Mouse (Mus musculus): Measurements from ENCODE around the gene Fam170b. TPM values are rescaled to one million over a fixed set of nuclear protein-coding genes. Genes with fewer than 3 reads are reported as not detected.
A peak's percentile ranks its signal among the peaks of the same experiment; 100 is the strongest.

Fam170b gene
- polyA plus RNA-seq, 1 experiment from 2014 or later: not detected

DNA sequence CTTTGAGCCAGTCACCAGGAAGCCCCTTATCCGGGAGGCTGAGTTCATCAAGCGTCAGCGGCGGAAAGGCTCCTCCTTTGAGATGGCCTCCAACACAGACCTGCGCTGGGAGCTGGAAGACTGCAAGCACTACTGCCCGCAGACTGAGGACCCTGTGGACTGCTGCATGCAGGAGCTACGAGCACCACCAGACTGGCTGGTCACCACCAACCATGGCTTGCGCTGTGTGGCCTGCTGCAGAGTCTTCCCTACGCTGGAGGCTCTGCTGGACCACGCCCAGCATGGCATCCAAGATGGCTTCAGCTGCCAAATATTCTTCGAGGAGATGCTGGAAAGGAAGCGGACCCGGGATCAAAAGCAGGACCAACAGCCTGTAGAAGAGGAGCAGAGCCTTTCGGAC lies 1.8 kb downstream of the Fam170b start:
- no peak overlapping the region for H3K9ac ChIP-seq
- H3K27ac ChIP-seq: no peak overlapping the region
- ATAC-seq (ENCODE audit: insufficient number of reproducible peaks, insufficient read depth, low FRiP score, low TSS enrichment): no peak
- no peaks in the 10 kb centered on the region for H3K36me3 ChIP-seq
- 89% methylated on average over 14 of the region's 14 CpGs for WGBS
- H3K9me3 ChIP-seq: no peaks in the 10 kb centered on the region
- no peak overlapping the region for H3K4me3 ChIP-seq
- no peaks in the 10 kb centered on the region for H3K27me3 ChIP-seq
- H3K4me2 ChIP-seq (replicated peaks): no peak overlapping the region
- no peaks in the 10 kb centered on the region for H3K4me1 ChIP-seq

DNA sequence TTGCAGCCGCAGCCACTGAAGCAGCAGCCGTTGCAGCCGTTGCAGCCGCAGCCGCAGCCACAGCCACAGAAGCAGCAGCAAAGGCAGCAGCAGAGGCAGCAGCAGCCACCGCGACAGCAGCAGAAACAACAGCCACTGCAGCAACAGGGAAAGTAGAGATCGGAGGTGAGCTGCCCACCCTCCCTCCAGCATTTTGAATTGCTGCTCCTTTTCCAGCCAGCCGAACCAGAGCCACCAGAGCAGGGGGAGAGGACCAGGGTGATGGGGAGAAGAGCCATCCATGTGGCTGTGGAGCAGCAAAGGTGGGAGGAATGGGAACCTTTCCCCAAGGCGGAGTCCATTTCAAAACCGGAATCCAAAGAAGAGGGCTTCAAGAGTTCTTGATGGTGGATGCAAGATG lies 2.4 kb downstream of the Fam170b start:
- no peak overlapping the region for H3K4me3 ChIP-seq
- no peak overlapping the region for H3K4me2 ChIP-seq (replicated peaks)
- H3K36me3 ChIP-seq: no peaks in the 10 kb centered on the region
- no peaks in the 10 kb centered on the region for H3K4me1 ChIP-seq
- no peaks in the 10 kb centered on the region for H3K27me3 ChIP-seq
- ATAC-seq (ENCODE audit: insufficient number of reproducible peaks, insufficient read depth, low FRiP score, low TSS enrichment): no peak
- 88% methylated on average over 11 of the region's 11 CpGs for WGBS
- H3K27ac ChIP-seq: no peak overlapping the region
- no peak overlapping the region for H3K9ac ChIP-seq
- H3K9me3 ChIP-seq: no peaks in the 10 kb centered on the region

DNA sequence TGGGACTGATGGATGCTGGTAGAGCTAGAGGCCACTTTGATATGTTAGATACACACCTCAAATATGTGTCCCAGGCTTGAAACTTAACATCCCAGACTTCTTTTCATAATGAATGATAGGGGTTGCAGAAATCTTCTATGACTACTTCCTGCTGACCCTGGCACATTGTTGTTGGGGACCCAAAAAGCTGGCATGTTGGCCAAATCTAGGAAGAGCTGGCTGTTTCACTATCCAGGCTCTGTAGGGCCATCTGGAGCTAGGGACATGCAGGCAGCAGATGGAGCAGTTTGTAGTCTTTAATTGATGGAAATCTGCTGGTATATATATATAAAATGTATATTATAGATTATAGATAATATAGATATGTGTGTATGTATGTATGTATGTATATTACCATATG lies 8.3 kb downstream of the Fam170b start:
- H3K4me1 ChIP-seq: no peaks in the 10 kb centered on the region
- H3K4me2 ChIP-seq (replicated peaks): no peak overlapping the region
- no peak for ATAC-seq (ENCODE audit: insufficient number of reproducible peaks, insufficient read depth, low FRiP score, low TSS enrichment)
- H3K4me3 ChIP-seq: no peak overlapping the region
- H3K27me3 ChIP-seq: no peaks in the 10 kb centered on the region
- no peaks in the 10 kb centered on the region for H3K36me3 ChIP-seq
- no peaks in the 10 kb centered on the region for H3K9me3 ChIP-seq
- H3K9ac ChIP-seq: no peak overlapping the region
- H3K27ac ChIP-seq: no peak overlapping the region

DNA sequence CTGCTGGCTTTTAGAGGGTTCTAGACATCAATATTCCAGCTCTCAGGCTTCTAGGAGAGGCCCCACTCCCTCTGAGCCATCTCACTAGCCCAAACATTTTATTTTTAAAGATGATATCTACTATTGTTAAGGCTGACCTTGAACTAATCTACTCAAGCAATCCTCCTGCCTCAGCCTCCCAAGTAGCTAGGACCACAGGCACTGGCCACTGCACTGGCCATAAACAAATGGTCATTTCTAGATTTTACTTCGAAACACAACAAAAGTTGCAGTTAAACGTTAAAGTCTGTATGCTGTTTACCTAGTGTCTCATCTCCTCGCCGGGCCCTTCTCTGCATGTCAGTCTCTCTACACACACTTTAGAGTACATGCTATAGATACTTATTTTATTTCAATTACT lies 20.3 kb downstream of the Fam170b start:
- H3K4me1 ChIP-seq: peaks cover 6% of the 10 kb centered on the region; the same call in 1 of the 2 replicates
- WGBS: 91% methylated on average over 4 of the region's 4 CpGs
- ATAC-seq (ENCODE audit: insufficient number of reproducible peaks, insufficient read depth, low FRiP score, low TSS enrichment): no peak

DNA sequence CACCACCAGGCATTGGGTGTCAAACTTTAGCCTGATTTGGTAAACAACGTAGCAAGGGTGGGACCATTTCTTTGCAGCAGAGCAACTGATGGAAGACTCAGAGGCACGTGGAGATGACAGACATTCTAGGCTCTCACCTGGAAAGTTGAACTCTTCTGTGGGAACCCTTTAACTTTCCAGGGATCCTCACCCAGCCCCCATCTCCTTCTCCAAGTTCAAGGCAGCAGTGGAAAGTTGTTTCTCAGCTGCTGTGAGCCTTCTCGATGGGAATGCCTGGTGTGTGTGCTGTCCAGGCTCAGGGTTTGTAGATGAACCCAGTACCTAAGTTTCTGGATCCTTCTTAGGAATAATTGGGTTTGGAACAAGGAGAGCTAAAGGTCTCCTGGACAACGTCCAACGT lies 22.5 kb downstream of the Fam170b start:
- no peaks in the 10 kb centered on the region for H3K36me3 ChIP-seq
- no peaks in the 10 kb centered on the region for H3K9me3 ChIP-seq
- H3K4me3 ChIP-seq: peak overlapping the region; percentile 59
- peak overlapping the region; percentile 68; the same call in 1 of the 2 replicates for H3K9ac ChIP-seq
- H3K27me3 ChIP-seq: no peaks in the 10 kb centered on the region
- WGBS: 38% methylated on average over 5 of the region's 5 CpGs
- H3K4me2 ChIP-seq (replicated peaks): peak overlapping the region; percentile 72
- no peak for ATAC-seq (ENCODE audit: insufficient number of reproducible peaks, insufficient read depth, low FRiP score, low TSS enrichment)
- H3K4me1 ChIP-seq: peaks cover 21% of the 10 kb centered on the region
- no peak overlapping the region for H3K27ac ChIP-seq

More for the DNA sequence above, 20.3 kb downstream of the Fam170b start:
- Histone ChIP-seq H3K4me2 (replicated peaks) (no peak overlapping the region), H3K9me3 (no peaks in the 10 kb centered on the region), H3K27me3 (no peaks in the 10 kb centered on the region), H3K4me3 (no peak overlapping the region), H3K27ac (no peak overlapping the region), H3K36me3 (no peaks in the 10 kb centered on the region), H3K9ac (no peak overlapping the region)

DNA sequence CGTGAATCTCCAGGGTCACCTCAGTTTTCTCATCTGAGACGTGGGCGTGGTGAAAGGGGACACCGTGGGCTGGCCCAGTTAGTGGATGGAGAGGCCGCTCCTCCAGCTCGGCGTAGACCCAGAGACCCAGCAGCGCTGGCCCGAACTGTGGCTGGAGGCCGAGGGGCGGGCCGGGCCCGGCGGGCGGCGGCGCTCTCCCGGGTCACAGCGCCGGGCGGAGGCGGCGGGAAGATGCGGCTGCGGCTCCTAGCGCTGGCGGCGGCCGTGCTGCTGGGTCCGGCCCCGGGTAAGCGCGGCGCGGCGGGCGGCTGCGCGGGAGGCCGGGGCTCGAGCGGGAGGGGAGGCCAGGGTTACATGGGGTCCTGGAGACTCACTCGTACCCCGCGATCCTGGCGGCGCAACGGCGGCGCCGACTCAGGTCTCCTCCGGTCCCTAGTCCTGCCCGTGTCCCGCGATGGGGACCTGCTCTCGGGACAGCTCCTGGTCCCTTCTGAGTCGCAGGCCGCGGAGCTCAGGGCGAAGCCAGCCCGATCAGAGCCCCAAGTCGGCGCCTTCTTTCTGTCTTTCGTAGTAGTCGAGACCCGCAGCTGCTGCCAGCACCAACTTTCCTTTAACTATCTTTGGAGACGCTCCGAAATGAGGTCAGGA lies 23.0 kb downstream of the Fam170b start, which contains the start of gene Vstm4:
Gene Vstm4 (plus strand): TSS at position 76 of the 648 bp plus-strand sequence.
- Histone ChIP-seq H3K27me3 (no peaks in the 10 kb centered on the region), H3K4me2 (replicated peaks) (peak within 1 kb of the TSS; percentile 72), H3K4me1 (peaks cover 27% of the 10 kb centered on the region), H3K9ac (peak within 1 kb of the TSS; percentile 68), H3K9me3 (no peaks in the 10 kb centered on the region), H3K4me3 (peak within 1 kb of the TSS; percentile 59), H3K36me3 (no peaks in the 10 kb centered on the region), H3K27ac (0 out of 2 replicates have a peak within 1 kb of the TSS, but pooled peaks have one; percentile 46)
- peak; percentile 77 for ATAC-seq (ENCODE audit: insufficient number of reproducible peaks, insufficient read depth, low FRiP score, low TSS enrichment)
- WGBS: under 1% methylated on average over 68 of the region's 68 CpGs

DNA sequence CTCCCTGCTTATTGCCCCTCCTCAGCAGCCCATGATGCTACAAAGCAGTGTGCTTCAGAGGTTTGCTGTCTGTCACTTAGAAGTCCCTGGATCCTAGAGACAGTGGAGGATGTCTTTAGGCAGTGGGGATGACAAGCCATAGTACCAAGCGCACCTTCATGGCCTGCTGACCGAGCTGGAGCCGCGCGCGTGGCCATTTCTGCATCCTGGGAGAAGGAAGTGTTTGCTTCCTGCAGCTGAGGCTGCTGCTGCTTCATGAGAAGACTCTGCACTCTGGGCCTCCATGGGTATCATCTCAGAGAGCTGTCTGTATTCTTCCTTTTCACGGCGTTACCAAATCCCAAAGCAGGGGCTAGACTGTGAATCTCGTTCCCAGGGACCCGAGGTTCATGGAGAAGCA lies 24.6 kb downstream of the Fam170b start:
- H3K27ac ChIP-seq: no peak overlapping the region
- no peak overlapping the region for H3K4me3 ChIP-seq
- H3K9me3 ChIP-seq: no peaks in the 10 kb centered on the region
- ATAC-seq (ENCODE audit: insufficient number of reproducible peaks, insufficient read depth, low FRiP score, low TSS enrichment): no peak
- H3K27me3 ChIP-seq: no peaks in the 10 kb centered on the region
- no peak overlapping the region for H3K4me2 ChIP-seq (replicated peaks)
- no peak overlapping the region for H3K9ac ChIP-seq
- WGBS: 91% methylated on average over 10 of the region's 10 CpGs
- H3K36me3 ChIP-seq: no peaks in the 10 kb centered on the region
- peaks cover 28% of the 10 kb centered on the region for H3K4me1 ChIP-seq

DNA sequence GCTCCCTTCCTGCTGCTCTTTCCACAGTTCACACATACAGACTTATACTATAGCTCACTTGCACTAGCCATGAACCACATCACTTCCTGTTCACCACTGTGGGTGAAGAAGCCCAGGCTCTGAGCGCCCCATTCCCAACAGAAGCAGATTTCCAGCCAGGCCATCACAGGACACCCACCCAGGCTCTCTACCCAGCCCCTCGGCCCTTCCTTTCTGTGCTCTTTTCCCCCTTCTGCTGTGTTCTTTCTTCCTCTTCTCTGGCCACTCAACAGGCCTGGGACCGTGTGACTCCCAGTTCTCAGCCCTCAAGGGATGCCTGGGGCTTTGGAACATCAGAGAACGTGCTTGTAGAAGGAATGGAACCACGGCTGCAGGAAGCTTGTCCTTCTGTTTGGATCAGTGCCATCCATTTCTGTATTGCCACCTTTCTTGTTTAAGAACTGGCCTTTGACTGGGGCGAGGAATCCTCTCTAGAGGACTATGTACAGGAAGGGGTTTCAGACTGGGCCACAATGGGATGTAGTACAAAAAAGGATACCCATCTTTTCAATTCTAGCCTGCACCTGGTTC lies 25.3 kb downstream of the Fam170b start:
- H3K4me3 ChIP-seq: no peak overlapping the region
- ATAC-seq (ENCODE audit: insufficient number of reproducible peaks, insufficient read depth, low FRiP score, low TSS enrichment): no peak
- WGBS: 80% methylated on average over 6 of the region's 6 CpGs
- H3K9ac ChIP-seq: no peak overlapping the region
- H3K4me2 ChIP-seq (replicated peaks): no peak overlapping the region
- H3K4me1 ChIP-seq: peaks cover 28% of the 10 kb centered on the region
- no peaks in the 10 kb centered on the region for H3K36me3 ChIP-seq
- H3K27ac ChIP-seq: no peak overlapping the region
- H3K27me3 ChIP-seq: no peaks in the 10 kb centered on the region
- no peaks in the 10 kb centered on the region for H3K9me3 ChIP-seq

DNA sequence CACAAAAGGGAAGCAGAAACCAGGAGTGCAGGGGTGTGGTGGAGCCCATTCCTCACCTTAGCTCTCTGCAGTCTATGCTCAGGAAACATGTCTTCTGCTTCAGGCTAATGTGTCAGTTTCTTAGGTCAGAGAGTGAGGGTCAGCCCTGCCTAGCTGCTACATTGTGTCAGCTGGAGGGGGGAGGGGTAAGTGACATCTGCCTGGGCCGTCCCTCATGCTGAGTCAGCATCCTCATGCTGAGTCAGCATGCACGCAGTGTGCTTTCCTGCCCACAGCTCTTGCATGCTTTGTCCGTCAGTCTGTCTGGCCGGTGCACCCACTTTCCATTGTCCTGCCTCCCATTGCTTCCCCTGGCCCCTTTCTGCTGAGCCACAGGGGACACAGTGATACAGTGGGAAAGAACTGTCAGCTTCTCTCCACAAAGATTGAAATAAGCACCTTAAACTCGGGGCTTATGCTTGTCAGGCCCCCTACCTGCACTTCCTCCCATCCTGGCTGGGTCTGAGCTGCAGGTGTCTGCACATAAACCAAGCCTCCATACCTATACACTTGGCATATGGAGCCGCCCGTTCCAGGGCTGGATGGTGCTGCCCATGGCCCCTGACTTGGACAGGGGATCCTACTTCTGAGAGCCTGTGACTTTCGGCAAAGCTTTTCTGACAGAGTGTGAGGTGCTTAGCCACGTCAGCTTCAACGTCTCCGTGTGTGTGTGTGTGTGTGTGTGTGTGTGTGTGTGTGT lies 26.2 kb downstream of the Fam170b start:
- peaks cover 28% of the 10 kb centered on the region for H3K4me1 ChIP-seq
- H3K36me3 ChIP-seq: no peaks in the 10 kb centered on the region
- H3K27ac ChIP-seq: no peak overlapping the region
- WGBS: 61% methylated on average over 11 of the region's 11 CpGs
- no peaks in the 10 kb centered on the region for H3K27me3 ChIP-seq
- no peak overlapping the region for H3K4me2 ChIP-seq (replicated peaks)
- ATAC-seq (ENCODE audit: insufficient number of reproducible peaks, insufficient read depth, low FRiP score, low TSS enrichment): no peak
- no peak overlapping the region for H3K4me3 ChIP-seq
- no peak overlapping the region; the same call in 1 of the 2 replicates for H3K9ac ChIP-seq
- no peaks in the 10 kb centered on the region for H3K9me3 ChIP-seq

DNA sequence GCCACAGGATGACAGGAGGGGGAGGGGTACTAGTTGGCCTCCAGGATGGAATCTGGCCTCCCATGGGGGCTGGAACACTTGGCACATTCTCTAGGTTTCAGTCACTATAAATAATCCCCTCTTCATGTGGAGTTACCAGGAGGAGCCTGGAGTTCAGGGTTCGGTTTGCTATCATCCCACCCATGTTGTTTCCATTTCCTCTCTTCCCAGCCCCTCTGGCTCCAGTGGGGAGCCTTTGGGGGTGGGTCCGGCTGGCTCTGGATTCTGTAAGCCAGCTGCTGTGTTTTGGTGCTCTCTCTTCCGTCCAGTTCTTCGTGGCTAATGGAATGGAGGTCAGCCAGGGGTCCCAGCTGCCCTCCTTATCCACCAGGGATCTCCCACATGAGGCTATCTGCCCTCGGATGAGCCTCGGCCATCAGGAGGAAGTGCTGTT lies 27.4 kb downstream of the Fam170b start:
- H3K4me1 ChIP-seq: peaks cover 28% of the 10 kb centered on the region
- no peaks in the 10 kb centered on the region for H3K9me3 ChIP-seq
- WGBS: 17% methylated on average over 6 of the region's 6 CpGs
- no peak overlapping the region for H3K4me2 ChIP-seq (replicated peaks)
- H3K27me3 ChIP-seq: no peaks in the 10 kb centered on the region
- H3K36me3 ChIP-seq: no peaks in the 10 kb centered on the region
- H3K27ac ChIP-seq: 0 out of 2 replicates have a peak overlapping the region, but pooled peaks have one; percentile 9
- no peak overlapping the region for H3K4me3 ChIP-seq
- 0 out of 2 replicates have a peak, but pooled peaks have one; percentile 48 for ATAC-seq (ENCODE audit: insufficient number of reproducible peaks, insufficient read depth, low FRiP score, low TSS enrichment)
- no peak overlapping the region for H3K9ac ChIP-seq

DNA sequence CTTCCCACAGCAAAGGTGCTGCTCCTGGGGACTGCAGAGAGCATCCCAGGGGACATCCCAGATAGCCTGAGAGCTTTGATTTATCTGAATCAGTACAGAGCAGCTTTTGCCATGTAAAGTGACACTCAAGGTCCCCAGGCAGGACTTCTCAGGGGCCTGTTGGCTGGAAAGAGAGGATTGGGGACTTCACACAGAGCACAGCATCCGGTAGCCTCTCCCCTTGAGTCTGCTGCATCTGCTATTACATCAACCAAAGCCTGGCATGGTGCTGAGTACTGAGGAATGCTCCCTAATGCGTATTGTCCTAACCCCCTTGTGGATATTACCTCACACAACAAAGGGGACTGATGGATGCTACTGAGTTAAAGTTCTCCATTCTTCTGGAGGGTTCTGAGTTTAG lies 27.9 kb downstream of the Fam170b start:
- 28% methylated on average over 2 of the region's 2 CpGs for WGBS
- Histone ChIP-seq H3K9me3 (no peaks in the 10 kb centered on the region), H3K36me3 (no peaks in the 10 kb centered on the region), H3K9ac (no peak overlapping the region), H3K4me2 (replicated peaks) (no peak overlapping the region), H3K4me1 (peaks cover 28% of the 10 kb centered on the region), H3K27ac (peak overlapping the region; percentile 9; the same call in 1 of the 2 replicates), H3K4me3 (no peak overlapping the region), H3K27me3 (no peaks in the 10 kb centered on the region)
- ATAC-seq (ENCODE audit: insufficient number of reproducible peaks, insufficient read depth, low FRiP score, low TSS enrichment): no peak

DNA sequence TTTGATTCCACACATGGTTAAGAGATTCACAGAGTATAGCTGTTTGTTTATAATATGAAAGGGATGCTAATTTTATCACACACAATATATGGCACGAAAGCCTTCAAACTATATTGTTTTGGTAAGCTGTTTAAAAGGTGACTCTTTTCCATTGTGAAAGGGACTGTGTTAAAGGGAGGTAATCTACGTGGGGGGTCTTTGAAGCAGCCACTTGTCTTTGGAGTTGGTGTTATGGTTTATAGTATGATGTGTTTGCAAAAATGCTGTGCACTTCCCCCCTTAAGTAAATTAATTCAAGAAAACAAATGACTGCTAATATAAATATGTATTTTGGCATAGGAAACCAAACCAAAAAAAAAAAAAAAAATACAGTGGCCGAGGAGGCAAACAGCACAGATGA lies 31.6 kb downstream of the Fam170b start:
- no peaks in the 10 kb centered on the region for H3K9me3 ChIP-seq
- H3K4me2 ChIP-seq (replicated peaks): no peak overlapping the region
- ATAC-seq (ENCODE audit: insufficient number of reproducible peaks, insufficient read depth, low FRiP score, low TSS enrichment): no peak
- no peak overlapping the region for H3K9ac ChIP-seq
- WGBS: 83% methylated on average over 3 of the region's 3 CpGs
- peaks cover 16% of the 10 kb centered on the region for H3K4me1 ChIP-seq
- no peak overlapping the region for H3K4me3 ChIP-seq
- H3K36me3 ChIP-seq: no peaks in the 10 kb centered on the region
- H3K27me3 ChIP-seq: no peaks in the 10 kb centered on the region
- no peak overlapping the region for H3K27ac ChIP-seq

Data from embryonic facial prominence, embryonic 12.5 days (tissue).